Mouse (Mus musculus) spleen, adult 12 weeks (tissue): ENCODE data around the gene Chrm1.

Experiments
- DNase-seq: peaks from one replicate; pipeline ENCODE4 v3.0.0; 2022; ENCODE audit warnings: low spot score

Chrm1 gene

DNA sequence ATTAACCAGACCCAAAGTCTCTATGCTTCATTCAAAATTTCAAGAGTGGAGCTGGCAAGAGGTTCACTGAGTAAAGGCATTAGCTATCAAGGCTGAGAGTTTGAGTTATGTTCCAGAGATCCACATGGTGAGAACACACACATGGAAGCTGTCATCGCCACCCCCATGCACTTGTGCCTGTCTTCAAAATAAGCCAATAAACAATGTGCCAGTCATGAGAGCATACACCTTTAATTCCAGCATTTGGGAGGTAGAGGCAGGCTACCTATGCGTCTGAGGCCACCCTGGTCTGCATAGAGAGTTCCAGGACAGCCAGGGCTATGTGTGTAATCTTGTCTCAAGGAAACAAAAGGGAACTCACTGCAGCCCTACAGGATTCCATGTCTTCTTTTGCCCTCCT is 20.0 kb downstream of the Chrm1 start:
- no peak for DNase-seq

- DNase-seq, result no peak
Observed at GRCm38 (mm10) chr19:8691871-8692539, 28.4 kb downstream of the Chrm1 start.

GRCm38 (mm10) chr19:8692740-8693139 is 29.2 kb downstream of the Chrm1 start:
- DNase-seq, result no peak

DNA sequence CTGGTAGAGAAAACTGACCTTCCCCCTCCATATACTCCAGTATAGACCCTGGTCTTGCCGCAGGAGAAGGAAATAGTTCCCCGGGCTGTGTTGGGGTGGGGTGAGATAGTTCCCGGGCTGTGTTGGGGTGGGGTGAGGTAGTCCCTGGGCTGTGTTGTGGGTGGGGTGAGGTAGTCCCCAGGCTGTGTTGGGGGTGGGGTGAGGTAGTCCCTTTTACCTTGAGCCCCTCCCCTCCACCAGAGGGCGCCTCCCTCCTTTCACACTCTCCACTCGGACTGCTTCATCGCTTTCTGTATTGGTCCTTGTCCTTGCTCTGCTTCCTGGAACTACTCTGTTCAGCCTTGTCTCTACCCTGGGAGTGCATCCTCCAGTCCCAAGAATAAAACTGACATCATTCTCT is 31.7 kb downstream of the Chrm1 start:
- DNase-seq, result peak; percentile 56

DNA sequence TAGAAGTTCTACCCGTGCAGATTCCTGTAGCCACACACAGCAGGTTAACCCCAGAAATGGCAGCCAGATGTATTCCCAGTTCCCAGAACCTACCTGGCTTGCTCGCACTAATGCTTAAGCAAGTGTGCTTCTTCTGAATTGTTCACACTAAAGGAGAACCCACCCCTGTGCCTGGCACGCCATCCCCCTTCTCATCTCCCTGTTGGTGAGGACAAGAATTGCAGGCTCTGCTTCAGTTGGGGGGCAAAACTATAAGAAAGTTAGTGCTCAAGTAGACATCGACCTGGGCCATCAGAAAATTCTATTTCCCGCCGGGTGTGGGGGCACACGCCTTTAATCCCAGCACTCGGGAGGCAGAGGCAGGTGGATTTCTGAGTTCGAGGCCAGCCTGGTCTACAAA is 36.1 kb downstream of the Chrm1 start:
- DNase-seq, result no peak

- DNase-seq, result no peak
Observed at GRCm38 (mm10) chr19:8702458-8702857, 38.9 kb downstream of the Chrm1 start.

DNA sequence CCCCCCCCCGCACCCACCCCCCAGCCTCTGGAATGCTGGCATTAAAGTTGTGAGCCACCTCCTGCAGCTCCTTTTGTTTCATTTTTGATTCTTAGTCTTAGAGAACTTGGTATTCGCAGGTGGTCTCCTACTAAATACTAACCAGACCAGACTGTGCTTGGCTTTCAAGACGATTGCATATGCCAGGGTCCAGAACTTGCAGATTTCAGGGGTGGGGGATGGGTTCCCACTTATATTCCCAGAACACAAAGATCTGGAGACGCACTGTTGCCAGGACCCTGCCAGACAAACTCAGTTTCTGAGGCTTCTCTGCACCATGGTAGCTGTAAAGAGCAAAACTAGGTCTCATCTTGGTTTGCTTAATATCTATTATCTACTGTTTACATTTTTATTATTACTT is 40.0 kb downstream of the Chrm1 start:
- DNase-seq, result no peak

- no peak for DNase-seq
Observed at GRCm38 (mm10) chr19:8705026-8705708, 41.6 kb downstream of the Chrm1 start.

GRCm38 (mm10) chr19:8706132-8706667 is 42.6 kb downstream of the Chrm1 start:
- DNase-seq, result no peak

- no peak for DNase-seq
Observed at GRCm38 (mm10) chr19:8706930-8707329, 43.3 kb downstream of the Chrm1 start.

GRCm38 (mm10) chr19:8708954-8709353 is 45.4 kb downstream of the Chrm1 start:
- DNase-seq, result no peak

- DNase-seq, result no peak
Observed at GRCm38 (mm10) chr19:8710057-8710456, 46.5 kb downstream of the Chrm1 start.

DNA sequence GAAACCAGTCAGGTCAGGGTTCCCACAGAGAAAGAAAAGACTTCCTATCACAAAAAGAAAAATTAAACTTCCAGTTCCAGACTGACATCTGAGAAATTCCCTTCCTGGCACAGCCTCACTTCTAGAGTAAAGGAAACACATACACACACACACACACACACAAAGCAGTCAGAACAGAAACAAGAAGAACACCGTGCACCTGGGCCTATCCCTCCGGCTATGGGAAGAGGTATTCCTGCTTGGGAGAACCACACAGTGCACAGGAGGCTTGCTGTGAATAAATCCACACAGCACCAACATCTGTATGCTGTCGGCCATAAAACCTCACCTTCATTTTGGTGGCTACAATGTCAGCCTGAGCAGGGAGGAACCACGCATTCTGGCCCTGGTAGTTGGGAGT is 47.9 kb downstream of the Chrm1 start:
- DNase-seq, result no peak

- DNase-seq, result peak; percentile 48
Observed at GRCm38 (mm10) chr19:8711949-8712869, 48.6 kb downstream of the Chrm1 start.

DNA sequence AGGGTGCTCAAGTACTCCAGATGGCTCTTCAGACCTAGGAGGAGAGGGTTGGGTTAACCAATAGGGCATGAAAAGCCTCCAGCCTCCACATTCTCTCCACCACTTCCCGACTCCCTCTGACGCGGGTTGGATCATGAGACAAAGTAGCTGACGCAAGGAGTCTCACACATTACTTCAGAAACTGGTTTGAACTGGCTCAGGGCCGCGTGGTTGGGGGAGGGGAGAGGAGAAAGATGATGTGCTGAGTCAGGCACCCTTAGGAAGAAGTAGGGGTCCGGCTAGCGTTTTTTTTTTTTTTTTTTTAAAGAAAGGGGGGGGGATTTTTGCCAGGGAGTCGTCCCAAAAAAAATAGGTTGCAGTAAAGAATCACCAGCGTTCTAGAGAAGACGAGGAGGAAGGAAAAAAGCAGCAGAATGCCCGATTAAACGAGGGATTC is 49.3 kb downstream of the Chrm1 start:
- DNase-seq, result peak; percentile 58

DNA sequence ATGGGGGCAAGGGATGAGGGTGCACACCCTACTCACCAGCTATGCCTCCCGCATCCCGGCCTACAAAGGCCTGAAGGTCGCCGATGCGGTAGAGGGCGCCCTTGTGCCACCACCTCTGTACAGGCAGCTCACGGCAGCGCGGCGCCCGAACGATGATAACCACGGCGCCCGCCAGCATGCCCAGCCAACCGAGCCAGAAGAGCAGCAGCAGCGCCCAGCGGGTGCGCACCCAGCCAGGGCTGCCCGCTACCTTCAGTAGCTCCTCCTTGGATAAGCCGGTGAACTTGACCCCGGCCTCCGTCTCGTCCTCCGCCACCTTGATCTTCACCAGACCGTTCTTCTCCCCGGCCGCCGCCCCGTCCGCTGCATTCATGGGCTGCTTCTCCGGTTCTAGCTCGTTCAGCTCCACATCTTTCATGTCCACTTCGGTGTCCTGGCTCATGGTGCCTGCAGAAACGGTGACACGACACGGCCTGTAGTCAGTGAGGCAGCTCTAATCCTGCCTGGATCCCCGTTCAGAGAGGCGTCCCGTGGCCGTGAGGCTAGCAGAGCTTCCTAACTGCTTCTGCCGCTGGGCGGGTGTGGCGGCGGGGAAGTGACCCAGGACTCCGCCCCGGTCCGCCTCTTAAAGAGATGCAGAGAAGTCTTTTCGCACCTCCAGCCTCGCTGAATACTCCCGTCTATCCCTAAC is 49.9 kb downstream of the Chrm1 start:
- peak; percentile 92 for DNase-seq

GRCm38 (mm10) chr19:8713997-8714652 is 50.5 kb downstream of the Chrm1 start:
- no peak for DNase-seq

DNA sequence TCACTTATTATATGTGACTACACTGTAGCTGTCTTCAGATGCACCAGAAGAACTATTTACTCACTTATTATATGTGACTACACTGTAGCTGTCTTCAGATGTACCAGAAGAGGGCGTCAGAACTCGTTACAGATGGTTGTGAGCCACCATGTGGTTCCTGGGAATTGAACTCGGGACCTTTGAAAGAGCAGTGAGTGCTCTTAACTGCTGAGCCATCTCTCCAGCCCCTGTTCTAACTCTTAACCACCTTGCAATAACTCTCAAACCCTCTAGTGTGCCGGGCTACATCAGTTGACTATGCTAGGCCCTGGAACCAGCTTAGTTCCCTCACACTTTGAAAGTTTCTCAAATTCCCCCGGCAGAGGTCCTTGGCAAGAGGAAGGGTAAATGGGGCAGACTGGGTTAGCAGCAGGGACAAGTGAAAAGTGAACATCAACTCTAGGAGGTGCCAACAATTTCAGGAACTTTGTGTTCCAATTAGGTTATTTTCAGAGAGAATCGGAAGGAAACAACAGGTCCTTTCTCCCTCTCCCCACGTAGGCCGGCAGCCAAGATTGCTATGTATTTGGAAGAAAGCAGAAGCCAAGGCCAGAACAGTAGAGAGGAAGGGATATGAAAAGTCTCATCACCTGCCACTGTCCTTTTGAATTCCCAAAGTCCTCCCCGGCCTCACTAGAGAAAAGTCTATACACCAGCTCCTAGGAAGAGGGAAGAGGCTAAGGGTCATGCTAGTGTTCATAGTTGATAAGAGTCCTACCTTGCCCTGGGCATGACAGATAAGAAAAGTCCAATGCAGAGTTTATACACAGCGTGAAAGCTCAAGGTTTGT is 51.3 kb downstream of the Chrm1 start:
- peak; percentile 62 for DNase-seq

DNA sequence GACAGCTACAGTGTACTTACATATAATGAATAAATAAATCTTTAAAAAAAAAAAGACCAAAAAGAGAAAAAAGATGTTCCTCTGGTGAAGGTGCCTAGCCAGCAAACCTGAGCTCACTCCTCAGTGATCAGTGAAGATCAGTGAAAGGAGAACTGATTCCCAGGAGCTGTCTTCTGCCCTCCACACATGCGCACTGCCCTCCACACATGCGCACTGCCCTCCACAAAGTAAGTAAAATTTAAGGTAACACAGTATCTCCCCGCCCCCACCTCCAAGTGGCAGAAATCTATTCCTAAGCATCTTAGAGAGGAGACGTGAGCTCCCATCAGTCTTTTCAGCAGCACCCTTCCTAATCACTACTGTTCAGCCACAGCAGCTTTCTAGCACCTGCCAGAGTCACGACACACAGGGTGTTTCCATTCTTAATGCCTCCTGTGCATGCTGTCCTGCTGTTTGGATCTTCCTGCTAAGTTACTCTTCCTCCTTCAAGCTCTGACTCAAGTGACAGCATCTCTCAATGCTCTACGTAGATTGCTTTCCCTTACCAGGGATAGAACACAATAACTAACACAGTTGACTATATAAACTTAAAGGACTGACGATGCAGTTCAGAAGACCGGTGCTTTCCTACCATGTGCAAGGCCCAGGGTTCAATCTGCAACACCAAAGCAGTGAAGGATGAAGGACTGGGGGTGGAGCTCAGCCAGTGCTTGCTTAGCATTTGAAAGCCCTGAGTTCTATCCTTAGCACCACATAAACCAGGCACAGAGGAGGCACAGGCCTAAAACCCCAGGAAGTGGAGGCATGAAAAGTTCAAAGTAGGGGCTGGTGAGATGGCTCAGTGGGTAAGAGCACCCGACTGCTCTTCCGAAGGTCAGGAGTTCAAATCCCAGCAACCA is 52.5 kb downstream of the Chrm1 start:
- DNase-seq, result no peak
